ENCODE assay signal across 1 mouse cellular context in the genomic region with DNA sequence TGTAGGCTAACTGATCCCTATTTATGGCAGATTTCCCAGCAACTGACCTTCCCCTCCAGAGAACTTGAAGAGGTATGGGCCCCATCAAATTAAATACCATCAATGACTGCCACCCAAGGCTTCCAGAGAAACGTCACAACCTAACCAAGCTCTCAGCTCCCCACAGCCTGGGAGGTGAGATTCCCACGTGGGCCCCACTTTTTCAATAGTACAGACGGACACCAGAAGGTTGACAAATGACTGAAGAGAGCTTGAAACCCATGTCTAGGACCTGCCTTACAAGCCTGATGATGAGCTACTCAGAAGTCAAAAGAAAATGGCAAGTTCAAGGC.
TF ChIP-seq lines count a peak whose summit lies in the region.

No protein-coding gene starts in this region.

TF ChIP-seq in MEL, 35 proteins besides CTCF, POLR2A, EP300 and RAD21 (continued from another document):
- TF ChIP-seq NRF1 (IDR thresholded peaks at IDR 0.05; ENCODE audit: insufficient read depth, low read depth, low read length, poor library complexity, severe bottlenecking) (no peak), TCF12 (IDR thresholded peaks at IDR 0.05; ENCODE audit: low read depth, low read length) (no peak), KAT2A (conservative IDR thresholded peaks at IDR 0.05; ENCODE audit: low read depth, low read length) (no peak), BHLHE40 (IDR thresholded peaks at IDR 0.05; ENCODE audit: borderline replicate concordance, low read depth, low read length) (no peak), TAL1 (IDR thresholded peaks at IDR 0.05; ENCODE audit: low read length) (no peak), ELF1 (IDR thresholded peaks at IDR 0.05; ENCODE audit: low read depth, low read length) (no peak), MAX (IDR thresholded peaks at IDR 0.05; ENCODE audit: low read length) (no peak), MYB (IDR thresholded peaks at IDR 0.05; ENCODE audit: low read depth, low read length) (no peak), ZNF384 (IDR thresholded peaks at IDR 0.05; ENCODE audit: low read depth, low read length) (no peak)
